Mouse (Mus musculus) right cerebral cortex, adult 18-20 months (tissue): Measurements from ENCODE around the gene Pitpnc1.

Source experiments
- DNase-seq: peaks from one replicate; pipeline ENCODE4 v3.0.0; 2022; ENCODE audit warnings: mixed read lengths

Gene Pitpnc1

DNA sequence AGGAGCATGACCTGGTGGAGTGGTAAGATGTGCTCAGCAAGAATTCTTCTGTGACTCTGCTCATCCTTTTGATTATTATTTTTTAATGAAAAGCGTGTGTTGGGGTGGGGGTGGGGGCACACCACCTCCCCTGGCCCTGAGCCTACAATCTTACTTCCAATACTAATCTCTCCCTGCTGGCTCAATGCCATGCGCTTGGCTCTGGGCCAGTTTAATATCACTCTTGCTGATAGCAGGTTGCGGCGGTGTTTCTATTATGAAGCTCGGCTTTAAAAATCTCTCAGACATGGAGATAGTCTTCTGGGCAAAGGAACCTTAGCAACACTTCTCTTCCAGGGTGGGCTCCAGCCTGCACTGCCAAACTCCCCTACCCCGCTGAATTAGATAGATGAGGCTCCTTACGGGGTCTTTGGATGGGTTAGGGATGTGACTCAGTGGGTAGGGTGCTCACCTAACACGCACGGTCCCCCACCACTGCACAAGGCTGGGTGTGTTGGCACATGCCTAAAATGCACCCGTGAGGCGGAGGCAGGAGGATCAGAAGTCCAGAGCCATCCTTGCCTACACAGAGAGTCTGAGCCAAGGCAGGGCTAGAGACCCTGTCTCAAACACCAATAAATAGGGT is 198.0 kb downstream of the Pitpnc1 start:
- DNase-seq: no peak

DNA sequence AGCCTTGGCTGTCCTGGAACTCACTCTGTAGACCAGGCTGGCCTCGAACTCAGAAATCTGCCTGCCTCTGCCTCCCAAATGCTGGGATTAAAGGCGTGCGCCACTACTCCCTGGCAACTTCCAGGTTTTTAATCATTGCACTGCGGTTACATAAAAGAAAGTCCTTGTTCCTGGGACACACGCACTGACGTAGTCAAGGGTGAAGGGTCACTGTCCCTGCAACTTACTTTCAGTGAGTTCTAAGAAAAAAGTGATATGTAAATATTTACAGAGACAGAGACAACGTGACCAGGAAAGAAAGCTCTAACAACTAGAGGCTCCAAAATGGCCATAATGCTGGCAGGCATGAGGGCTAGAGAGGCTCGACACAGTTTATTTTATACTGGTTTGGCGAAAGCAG is 199.9 kb downstream of the Pitpnc1 start:
- no peak for DNase-seq

DNA sequence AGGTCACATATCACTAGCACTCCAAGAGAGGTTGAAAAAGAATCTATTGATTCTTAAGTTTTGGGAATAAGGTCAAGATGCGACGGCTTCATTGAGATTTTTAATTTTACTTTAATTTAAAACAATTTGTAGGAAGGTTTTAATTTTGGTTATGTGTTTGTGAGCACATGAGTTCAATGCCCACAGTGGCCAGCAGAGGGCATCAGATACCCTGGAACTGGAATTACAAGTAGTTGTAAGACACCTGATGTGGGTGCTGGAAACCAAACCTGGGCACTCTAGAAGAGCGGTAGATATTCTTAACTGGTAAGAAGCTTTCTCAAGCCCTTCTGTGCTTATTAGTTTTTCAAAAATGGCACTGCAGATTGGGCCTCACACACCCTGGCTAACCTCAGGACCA is 203.0 kb downstream of the Pitpnc1 start:
- DNase-seq: no peak

DNA sequence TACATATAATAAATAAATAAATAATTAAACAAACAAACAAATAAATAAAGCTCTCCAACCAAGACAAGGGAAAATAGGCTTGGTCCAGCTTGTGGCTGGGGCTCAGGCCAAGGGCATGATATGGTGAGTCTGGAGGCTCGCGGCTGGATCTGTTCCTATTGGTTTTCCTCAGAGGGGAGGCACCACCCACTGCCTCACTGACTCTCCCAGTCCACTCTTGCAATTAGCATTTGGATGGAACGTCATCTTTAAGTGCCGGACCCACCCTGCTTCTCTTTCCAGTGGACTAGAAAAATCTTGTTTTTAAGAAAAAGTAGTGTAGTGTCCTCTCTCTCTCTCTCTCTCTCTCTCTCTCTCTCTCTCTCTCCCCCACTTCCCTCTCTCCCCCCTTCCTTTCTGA is 204.6 kb downstream of the Pitpnc1 start:
- DNase-seq: no peak

DNA sequence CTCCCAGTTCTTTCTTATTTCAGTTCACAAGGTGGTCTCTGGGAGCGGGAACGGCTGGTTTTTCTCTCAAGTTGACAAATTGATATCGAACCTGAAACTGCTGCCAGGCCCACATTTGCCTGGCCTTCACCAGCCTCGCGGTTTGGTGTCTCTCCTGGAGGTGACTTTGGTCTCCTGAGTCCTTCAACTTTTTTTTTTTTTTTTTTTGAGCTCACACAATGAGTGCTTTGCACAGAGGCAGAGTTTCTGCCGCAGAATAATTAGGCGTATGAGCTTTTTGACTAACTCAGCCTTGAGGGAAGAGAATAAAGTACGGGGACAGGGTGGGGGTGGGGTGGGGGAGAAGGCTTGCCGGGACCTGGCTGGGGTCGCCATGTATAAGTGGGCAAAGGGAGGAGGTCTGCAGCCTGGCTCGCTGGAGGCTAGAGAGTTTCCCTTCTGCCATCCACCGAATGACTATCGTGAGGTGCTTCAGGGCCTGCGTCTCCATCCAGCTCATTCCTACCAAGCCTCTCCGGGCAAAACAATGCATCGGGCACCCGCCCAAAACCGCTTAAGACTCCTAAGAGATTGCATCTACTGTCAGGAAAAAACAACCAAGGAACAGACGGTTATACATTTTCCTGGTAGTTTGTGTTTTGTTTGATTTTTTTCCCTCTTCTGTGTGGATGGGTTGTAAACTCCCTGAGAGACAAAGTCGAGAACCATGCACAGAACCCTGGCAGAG is 205.4 kb downstream of the Pitpnc1 start:
- DNase-seq: no peak

DNA sequence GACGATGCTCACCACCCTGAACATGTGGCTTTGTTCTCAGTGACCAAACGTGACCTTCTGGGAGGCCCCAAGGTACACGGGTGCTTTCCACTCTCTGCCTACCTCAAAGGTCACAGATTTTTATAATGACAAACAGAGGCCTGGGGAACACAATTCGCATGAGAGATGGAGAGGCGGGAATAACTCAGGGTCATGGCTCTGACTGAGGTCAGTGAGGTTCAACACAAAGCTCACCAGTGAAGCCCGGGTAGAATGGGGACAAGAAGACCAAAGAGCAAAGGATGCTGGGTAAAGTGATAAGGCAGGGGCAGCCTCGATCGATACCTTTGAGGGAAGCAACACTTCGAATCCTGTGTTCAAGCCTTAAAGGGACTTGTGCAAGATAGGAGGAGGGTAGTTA is 206.7 kb downstream of the Pitpnc1 start:
- no peak for DNase-seq

GRCm38 (mm10) chr11:107259428-107259827 is 211.1 kb downstream of the Pitpnc1 start:
- no peak for DNase-seq

- no peak for DNase-seq
Measured at GRCm38 (mm10) chr11:107255185-107255584, 215.3 kb downstream of the Pitpnc1 start.

DNA sequence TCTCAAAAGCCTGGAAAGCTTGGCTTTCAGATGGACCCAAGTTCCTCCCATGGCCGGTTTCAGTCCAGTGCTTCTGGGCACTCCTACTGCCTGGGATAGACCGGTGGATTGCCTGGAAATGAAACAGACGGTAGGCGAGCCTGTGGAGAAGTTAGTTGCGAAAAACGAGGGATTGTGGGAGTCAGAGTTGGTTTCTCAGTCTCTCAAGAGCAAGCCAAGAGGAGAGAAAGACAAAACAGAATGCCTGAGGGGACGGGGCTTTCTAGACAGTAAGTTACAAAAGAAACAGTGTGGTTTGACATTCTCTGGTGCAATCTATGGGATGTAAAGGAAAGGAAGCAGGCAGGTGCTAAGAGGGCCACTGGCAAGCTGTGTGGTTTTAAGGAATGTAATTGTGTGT is 216.3 kb downstream of the Pitpnc1 start:
- DNase-seq: no peak

- no peak for DNase-seq
Measured at GRCm38 (mm10) chr11:107252026-107252425, 218.5 kb downstream of the Pitpnc1 start.

GRCm38 (mm10) chr11:107251460-107251859 is 219.0 kb downstream of the Pitpnc1 start:
- no peak for DNase-seq

DNA sequence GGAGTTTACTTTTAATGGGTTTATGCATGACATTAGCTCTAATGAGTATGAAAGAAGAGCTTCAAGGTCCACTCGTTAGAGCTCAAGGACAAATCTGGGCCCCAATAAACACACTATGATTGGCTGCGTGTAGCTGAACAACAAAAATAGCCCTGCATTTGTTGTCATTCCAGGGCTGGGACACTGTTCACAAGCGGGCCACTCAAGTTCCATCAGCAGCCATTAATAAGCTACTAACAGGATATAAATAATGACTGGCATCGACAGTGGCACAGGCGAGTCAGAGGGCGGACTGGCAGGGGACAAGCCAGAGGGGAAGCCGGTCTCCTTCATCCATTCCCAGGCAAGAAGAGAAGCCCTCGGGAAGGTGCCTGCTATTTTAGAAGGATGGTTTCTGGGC is 219.6 kb downstream of the Pitpnc1 start:
- DNase-seq: no peak

DNA sequence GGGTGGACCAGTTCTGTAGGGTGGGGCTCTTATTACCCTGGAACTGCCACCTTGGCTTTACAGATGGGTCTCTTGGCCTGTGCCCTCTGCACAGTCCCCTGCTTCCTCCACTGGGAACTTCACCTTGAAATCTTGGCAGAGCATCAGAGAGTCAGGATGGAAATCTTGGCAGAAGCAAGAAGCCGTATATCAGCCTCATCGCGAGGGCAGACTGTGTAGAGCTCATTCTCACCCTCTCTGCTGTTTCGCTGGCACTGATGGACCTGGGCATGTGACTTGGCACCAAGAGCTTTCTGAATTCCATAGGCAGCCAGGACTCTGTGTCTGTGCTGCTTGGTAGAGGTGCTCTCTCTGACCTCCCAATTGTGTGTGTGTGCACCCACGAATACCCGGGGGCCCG is 221.7 kb downstream of the Pitpnc1 start:
- no peak for DNase-seq

- no peak for DNase-seq
Measured at GRCm38 (mm10) chr11:107245657-107246056, 224.8 kb downstream of the Pitpnc1 start.

GRCm38 (mm10) chr11:107243126-107243525 is 227.4 kb downstream of the Pitpnc1 start:
- DNase-seq: no peak

DNA sequence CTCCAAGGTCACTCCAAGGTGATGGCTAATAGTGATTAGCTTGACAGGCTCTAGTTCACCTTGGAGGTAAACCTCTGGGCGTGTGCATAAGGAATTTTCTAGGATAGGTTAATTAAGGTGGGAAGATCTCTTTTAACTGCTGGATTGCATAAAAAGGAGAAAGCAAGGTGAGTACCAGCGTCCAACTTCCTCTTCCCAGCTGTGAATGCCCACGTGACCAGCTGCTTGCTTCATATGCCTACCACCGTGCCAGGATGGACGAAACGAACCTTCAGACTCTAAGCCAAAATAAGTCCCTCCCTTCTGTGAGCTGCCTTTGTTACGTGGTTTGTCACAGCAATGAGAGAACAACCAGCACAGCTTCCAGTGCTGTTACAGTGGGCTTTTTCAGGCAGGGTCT is 228.8 kb downstream of the Pitpnc1 start:
- DNase-seq: no peak

DNA sequence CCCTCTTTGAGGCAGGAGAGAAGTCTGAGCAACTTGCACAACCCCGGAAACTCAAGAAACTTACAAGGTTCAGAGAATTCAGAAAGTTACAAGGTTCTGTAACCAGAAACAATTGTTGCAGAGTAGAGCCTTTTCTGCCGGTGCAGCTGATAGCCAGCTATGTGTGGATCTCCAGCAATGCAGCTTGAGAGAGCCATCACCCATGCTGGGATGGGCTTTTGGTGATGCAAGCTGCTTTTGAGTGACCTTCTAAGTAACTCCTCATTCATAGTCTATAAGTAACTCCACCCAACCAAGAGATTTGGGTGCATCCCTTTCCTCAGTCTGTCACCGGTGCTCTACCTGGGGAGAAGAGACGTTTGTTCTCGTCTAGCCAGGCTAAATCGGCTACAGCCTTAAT is 232.0 kb downstream of the Pitpnc1 start:
- no peak for DNase-seq

DNA sequence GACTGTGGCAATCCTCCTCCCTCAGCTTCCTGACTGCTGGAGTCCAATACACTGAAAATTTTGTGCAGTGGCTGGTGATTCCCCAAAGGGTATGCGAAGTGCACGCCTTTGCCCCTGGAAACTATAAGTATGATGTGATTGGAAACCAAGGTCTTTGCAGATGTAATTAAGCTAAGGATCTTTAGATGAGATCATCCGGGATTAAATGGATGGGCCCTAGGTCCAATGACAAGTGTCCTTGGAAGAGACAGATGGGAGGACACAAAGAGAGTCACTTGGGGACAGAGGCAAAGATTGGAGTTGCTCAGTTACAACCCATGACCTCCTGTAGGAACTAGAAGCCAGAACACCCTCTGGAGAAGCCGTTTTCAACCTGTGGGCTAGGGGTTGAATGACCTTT is 233.0 kb downstream of the Pitpnc1 start:
- no peak for DNase-seq

DNA sequence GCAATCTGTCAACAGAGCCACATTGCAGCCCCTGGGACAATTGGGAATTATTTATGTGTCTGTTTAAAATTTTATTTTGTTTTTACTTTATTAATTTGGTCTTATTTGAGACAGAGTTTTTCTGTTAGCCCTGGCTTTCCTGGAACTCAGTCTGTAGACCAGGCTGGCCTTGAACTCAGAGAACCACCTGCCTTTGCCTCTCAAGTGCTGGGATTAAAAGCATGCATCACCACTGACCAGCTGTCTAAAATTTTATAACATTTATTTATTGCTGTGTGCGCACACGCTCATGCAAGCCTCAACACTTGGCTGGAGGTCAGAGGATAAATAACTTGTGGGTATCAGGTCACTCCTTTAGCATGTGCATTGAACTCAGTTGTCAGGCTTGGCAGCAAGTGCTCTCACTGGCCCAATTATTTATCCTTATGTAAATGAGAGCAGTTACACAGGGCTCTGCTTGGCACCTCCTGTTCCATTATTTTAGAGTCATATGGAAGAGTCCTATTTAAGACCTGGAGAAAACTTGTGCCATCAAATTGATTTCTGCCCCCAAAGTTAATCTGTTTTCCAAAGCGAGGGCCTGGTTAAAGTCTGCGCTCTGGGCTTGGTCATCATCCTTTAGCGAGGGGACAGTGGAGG is 237.1 kb downstream of the Pitpnc1 start:
- DNase-seq: no peak

DNA sequence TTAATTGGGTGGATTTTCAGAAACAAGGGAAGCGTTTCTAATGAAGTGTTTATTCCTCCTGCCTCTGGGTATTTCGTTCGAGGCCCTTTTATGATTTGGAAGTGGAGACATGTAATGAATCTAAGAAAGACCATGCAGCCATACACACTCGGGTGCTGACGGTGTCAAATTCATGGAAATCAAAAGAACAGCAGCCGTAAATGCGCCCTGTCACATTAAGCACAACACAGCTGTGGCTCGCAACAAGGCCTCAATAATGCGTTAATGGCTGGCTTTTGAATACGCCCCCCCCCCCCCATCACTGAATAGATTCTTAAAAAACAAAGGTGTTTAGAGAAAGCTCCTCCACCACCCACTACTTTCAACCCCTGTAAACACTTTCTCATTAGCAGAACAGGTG is 240.4 kb downstream of the Pitpnc1 start:
- no peak for DNase-seq

DNA sequence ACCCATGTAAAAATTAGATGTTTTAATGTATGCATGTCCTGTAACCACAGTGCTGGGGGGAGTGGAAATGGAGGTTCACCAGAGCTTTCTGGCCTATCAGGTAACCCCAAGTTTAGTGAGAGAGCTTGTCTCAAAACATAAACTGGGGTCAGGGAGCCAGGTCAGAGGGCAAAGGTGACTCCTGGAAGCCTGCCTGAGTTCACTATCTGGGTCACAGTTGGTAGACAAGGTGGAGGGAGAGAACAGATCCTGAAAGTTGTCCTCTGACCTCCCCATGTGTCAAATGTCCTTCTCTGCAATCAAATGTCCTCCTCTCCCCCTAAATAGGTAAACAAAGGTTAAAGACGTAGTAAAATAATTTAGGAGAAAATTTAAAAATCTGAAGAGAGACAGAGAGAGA is 244.1 kb downstream of the Pitpnc1 start:
- no peak for DNase-seq

DNA sequence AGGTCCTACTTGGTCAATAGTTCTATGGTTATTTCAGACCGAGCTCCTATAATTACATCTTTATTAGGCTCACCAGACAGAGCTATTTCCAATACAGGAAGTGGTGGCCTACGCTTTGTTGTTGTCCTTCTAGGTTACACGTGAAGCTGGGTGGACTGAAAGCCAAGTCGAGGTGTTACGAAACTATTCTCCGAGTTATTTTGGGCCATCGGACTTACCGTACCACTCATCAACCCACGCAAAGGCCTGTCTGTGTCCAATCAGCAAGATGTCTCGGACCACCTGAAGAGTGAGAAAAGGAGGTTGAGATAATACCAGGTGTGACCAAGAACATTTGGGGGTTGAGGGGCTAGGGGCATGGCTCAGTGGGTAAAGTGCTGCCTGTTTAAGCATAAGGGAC is 244.5 kb downstream of the Pitpnc1 start:
- no peak for DNase-seq

DNA sequence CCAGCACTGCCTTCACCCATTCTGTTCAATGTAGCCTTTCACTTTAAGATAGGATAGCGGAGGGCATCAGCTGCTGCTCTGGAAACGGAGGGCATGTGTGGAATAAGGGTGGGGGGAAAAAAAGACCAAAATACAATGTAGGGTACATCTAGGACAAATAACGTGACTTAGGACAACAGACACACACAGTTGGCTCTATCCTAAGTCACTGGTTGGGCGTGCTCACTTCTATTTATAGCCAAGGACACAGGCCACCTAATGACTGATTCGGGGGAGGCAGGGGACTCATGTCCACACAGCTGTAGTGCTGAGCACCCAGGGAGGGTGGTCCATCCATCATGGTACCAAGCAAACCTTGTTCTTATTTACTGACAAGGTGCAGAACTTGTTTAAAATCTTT is 245.2 kb downstream of the Pitpnc1 start:
- no peak for DNase-seq

GRCm38 (mm10) chr11:107223667-107224214 is 246.8 kb downstream of the Pitpnc1 start:
- no peak for DNase-seq
